Mouse (Mus musculus) spleen, adult 2 months (tissue): ENCODE results near the gene Foxk1. TPM values are rescaled to one million over a fixed set of nuclear protein-coding genes. Genes with fewer than 3 reads are reported as not detected.
A peak's percentile ranks its signal among the peaks of the same experiment; 100 is the strongest.

Source experiments
- DNase-seq, 2 experiments: peaks; one replicate each; pipeline versions ENCODE4 v3.0.0 to v3.0.0-alpha.2; 2012 to 2021; ENCODE audit warnings: low spot score in 2 of 2, low read depth in 1 of 2
- H3K27ac ChIP-seq: fragments of 200-500 bp; 2 replicates; pipeline ENCODE4 v1.5.1; 2012; ENCODE audit warnings: low read length, inconsistent platforms; ENCODE audit not compliant: insufficient read depth
- H3K27me3 ChIP-seq: fragments of 200-500 bp; 2 replicates; pipeline ENCODE4 v1.6.1; 2012; ENCODE audit warnings: mild to moderate bottlenecking, moderate library complexity, low read length, inconsistent platforms; ENCODE audit not compliant: control insufficient read depth, insufficient read depth
- H3K36me3 ChIP-seq: fragments of 200-500 bp; 2 replicates; pipeline ENCODE4 v1.6.1; 2012; ENCODE audit warnings: mild to moderate bottlenecking, low read length, inconsistent platforms; ENCODE audit not compliant: control insufficient read depth, insufficient read depth
- H3K4me1 ChIP-seq: fragments of 200-500 bp; 2 replicates; pipeline ENCODE4 v1.6.1; 2011; ENCODE audit warnings: inconsistent platforms; ENCODE audit not compliant: control insufficient read depth, insufficient read depth, insufficient read length
- H3K4me3 ChIP-seq: fragments of 200-500 bp; 2 replicates; pipeline ENCODE4 v1.5.1; 2011; ENCODE audit warnings: mild to moderate bottlenecking, inconsistent platforms; ENCODE audit not compliant: insufficient read depth, insufficient read length; ENCODE audit errors: extremely low read depth
- CTCF ChIP-seq: fragments of 200-500 bp; IDR thresholded peaks from 2 replicates; pipeline ENCODE4 v1.5.1; 2011; ENCODE audit warnings: mild to moderate bottlenecking, inconsistent platforms; ENCODE audit not compliant: insufficient read depth, insufficient read length, insufficient replicate concordance; ENCODE audit errors: extremely low read depth
- POLR2A ChIP-seq: fragments of 200-500 bp; IDR thresholded peaks from 2 replicates; pipeline ENCODE4 v1.6.1; 2011; ENCODE audit warnings: low read depth, low read length, inconsistent platforms
- WGBS: fragments of 180-500 bp; shearing (Covaris S2); methylation state at CpG from one replicate; pipeline ENCODE4 v1.1.7; 2018; 5-methylcytosine and 5-hydroxymethylcytosine counted together
- polyA plus RNA-seq: library from polyadenylated mRNA; depleted of rRNA; stranded (reverse); fragments of >200 nt; gene quantifications from 2 replicates; pipeline ENCODE4 v1.2.3, GENCODE M21; 2012

Gene Foxk1
- polyA plus RNA-seq, 1 experiment: 39.2 TPM

GRCm38 (mm10) chr5:142423141-142423540 is 21.8 kb downstream of the Foxk1 start:
- no peak overlapping the region for H3K4me3 ChIP-seq
- peaks cover 5% of the 10 kb centered on the region for H3K36me3 ChIP-seq
- 88% methylated on average over 10 of the region's 10 CpGs for WGBS
- H3K27me3 ChIP-seq: no peaks in the 10 kb centered on the region
- DNase-seq: no peak
- peaks cover 22% of the 10 kb centered on the region; the same call in 1 of the 2 replicates for H3K4me1 ChIP-seq
- H3K27ac ChIP-seq: no peak overlapping the region
- TF ChIP-seq CTCF (no peak), POLR2A (no peak)

- no peaks in the 10 kb centered on the region for H3K27me3 ChIP-seq
- H3K4me3 ChIP-seq: no peak overlapping the region
- no peak for DNase-seq
- WGBS: 60% methylated on average over 3 of the region's 3 CpGs
- no peak overlapping the region for H3K27ac ChIP-seq
- TF ChIP-seq CTCF (no peak), POLR2A (no peak)
- peaks cover 5% of the 10 kb centered on the region for H3K36me3 ChIP-seq
- peaks cover 22% of the 10 kb centered on the region; the same call in 1 of the 2 replicates for H3K4me1 ChIP-seq
Measured at GRCm38 (mm10) chr5:142423701-142424100, 22.4 kb downstream of the Foxk1 start.

- TF ChIP-seq POLR2A: no peak
- no peak for TF ChIP-seq CTCF
- Histone ChIP-seq H3K27ac (peak overlapping the region; percentile 66), H3K4me1 (peaks cover 22% of the 10 kb centered on the region; the same call in 1 of the 2 replicates), H3K36me3 (peaks cover 3% of the 10 kb centered on the region), H3K4me3 (no peak overlapping the region), H3K27me3 (no peaks in the 10 kb centered on the region)
- 67% methylated on average over 13 of the region's 13 CpGs for WGBS
- no peak for DNase-seq
Measured at GRCm38 (mm10) chr5:142424627-142425349, 23.5 kb downstream of the Foxk1 start.

- H3K4me3 ChIP-seq: no peak overlapping the region
- WGBS: 88% methylated on average over 2 of the region's 2 CpGs
- H3K36me3 ChIP-seq: peaks cover 2% of the 10 kb centered on the region; the same call in 1 of the 2 replicates
- no peaks in the 10 kb centered on the region for H3K27me3 ChIP-seq
- TF ChIP-seq POLR2A: no peak
- H3K4me1 ChIP-seq: peaks cover 19% of the 10 kb centered on the region; the same call in 1 of the 2 replicates
- no peak overlapping the region for H3K27ac ChIP-seq
- no peak for DNase-seq
Measured at GRCm38 (mm10) chr5:142426476-142426875, 25.2 kb downstream of the Foxk1 start.

- Histone ChIP-seq H3K36me3 (peaks cover 2% of the 10 kb centered on the region), H3K4me1 (peaks cover 19% of the 10 kb centered on the region; the same call in 1 of the 2 replicates), H3K4me3 (no peak overlapping the region), H3K27me3 (no peaks in the 10 kb centered on the region), H3K27ac (no peak overlapping the region)
- WGBS: 89% methylated on average over 10 of the region's 10 CpGs
- DNase-seq: no peak
- no peak for TF ChIP-seq POLR2A
- no peak for TF ChIP-seq CTCF
Measured at GRCm38 (mm10) chr5:142427876-142428275, 26.6 kb downstream of the Foxk1 start.

- H3K27ac ChIP-seq: no peak overlapping the region
- 80% methylated on average over 6 of the region's 6 CpGs for WGBS
- TF ChIP-seq POLR2A (no peak), CTCF (no peak)
- H3K36me3 ChIP-seq: peaks cover 4% of the 10 kb centered on the region
- DNase-seq: no peak
- peaks cover 19% of the 10 kb centered on the region; the same call in 1 of the 2 replicates for H3K4me1 ChIP-seq
- no peak overlapping the region for H3K4me3 ChIP-seq
- H3K27me3 ChIP-seq: no peaks in the 10 kb centered on the region
Measured at GRCm38 (mm10) chr5:142428691-142429090, 27.4 kb downstream of the Foxk1 start.

- TF ChIP-seq POLR2A (no peak), CTCF (no peak)
- Histone ChIP-seq H3K27ac (no peak overlapping the region), H3K27me3 (no peaks in the 10 kb centered on the region), H3K4me1 (peaks cover 6% of the 10 kb centered on the region; the same call in 1 of the 2 replicates), H3K4me3 (no peak overlapping the region), H3K36me3 (peaks cover 14% of the 10 kb centered on the region)
- WGBS: 94% methylated on average over 12 of the region's 12 CpGs
- no peak for DNase-seq
Measured at GRCm38 (mm10) chr5:142431029-142431428, 29.7 kb downstream of the Foxk1 start.
